Mouse (Mus musculus): ENCODE measurements around the gene Cacnb4.
A peak's percentile ranks its signal among the peaks of the same experiment; 100 is the strongest.

Gene Cacnb4

DNA sequence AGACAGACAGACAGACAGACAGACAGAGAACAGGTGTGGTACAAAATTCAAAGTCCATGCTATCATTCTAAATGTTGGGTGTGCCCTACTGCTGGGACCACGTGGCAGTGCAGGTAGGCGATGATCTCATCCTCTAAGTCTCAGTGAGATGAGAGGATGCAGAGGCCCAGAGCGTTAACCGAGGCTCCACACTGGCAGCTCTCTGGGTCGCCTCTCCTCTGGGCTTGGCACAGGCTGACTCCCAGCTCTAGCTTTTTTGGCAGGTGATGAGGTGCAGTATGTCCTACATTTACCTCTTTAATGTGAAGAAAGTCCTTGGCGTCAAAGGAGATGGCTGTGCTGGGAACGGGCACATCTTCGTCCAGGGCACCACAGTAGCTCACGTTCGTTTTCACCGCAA lies 202.1 kb downstream of the Cacnb4 start:
- DNase-seq (ENCODE audit: low spot score) = no peak

DNA sequence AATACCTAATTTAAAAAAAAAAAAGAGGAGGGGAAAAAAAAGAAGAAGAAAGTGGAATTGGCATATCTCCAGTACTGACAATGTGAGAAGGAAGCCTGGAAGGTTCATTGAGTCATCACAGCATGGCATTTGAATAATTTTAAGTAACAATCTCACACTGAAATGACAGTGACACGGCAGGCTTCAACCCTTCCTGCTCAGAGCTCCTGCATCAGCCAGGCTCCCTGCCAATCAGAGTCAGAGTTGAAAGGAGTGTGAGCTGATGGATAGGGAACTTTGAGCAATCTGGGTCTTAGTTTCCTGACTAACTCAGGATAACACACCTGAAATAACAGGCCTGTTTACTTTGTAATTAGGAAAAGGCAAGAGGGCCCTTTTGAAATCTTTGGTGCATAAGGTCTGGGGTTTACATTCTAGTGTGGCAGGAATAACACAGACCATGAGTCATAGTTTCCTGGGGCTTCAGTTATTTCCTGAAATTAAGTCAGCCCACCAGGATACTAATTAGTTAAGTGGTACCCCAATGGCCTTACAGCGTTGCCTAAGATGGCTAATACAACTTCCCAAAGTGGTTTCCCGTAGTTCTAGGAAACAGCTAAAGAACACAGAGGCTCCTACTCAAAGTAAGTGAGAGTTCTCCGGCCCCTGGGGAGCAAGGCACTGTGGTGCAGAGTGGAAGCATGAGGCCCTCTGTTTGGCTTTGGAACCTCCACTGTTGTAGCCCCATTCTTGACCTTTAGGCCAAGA lies 204.9 kb downstream of the Cacnb4 start:
- DNase-seq (ENCODE audit: low spot score) = no peak

GRCm38 (mm10) chr2:52470044-52470560 lies 206.5 kb downstream of the Cacnb4 start:
- DNase-seq (ENCODE audit: low spot score) = no peak

GRCm38 (mm10) chr2:52467629-52468028 lies 209.0 kb downstream of the Cacnb4 start:
- DNase-seq (ENCODE audit: low spot score) = no peak

DNA sequence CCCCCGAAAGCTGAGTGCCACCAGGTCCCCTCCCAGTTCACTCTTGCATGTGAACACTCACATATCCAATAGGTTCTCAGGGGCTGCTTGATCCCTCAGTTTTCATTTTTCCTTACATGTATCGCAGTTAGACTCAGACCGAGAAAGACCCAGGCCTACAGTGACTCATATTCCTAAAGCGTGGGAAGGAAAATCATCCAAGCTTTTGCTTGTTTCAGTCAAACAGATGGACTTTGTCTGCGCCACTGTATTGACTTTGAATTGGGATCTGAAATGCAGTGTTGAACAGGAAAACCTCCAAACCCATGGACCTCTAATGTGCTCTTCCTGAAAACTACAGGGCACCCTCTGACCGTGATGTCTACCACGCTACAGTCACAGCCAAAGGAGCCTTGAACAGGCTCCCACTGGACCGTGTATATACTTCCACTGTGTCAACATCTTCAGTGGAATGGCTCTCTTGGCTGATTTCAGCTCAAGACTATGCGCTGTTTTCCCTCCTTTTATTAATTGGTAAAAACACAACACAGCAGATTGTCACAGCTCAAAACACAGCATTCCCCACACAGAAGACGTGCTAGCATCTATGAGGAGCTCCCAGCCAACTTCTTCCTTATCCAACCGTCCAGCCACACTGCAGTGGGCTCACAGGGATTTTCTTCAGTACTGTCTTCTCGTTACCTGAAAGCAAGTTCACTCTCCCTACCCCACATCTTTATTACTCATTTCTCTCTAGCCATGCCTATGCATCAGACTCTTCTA lies 215.2 kb downstream of the Cacnb4 start:
- DNase-seq (ENCODE audit: low spot score) = no peak

DNA sequence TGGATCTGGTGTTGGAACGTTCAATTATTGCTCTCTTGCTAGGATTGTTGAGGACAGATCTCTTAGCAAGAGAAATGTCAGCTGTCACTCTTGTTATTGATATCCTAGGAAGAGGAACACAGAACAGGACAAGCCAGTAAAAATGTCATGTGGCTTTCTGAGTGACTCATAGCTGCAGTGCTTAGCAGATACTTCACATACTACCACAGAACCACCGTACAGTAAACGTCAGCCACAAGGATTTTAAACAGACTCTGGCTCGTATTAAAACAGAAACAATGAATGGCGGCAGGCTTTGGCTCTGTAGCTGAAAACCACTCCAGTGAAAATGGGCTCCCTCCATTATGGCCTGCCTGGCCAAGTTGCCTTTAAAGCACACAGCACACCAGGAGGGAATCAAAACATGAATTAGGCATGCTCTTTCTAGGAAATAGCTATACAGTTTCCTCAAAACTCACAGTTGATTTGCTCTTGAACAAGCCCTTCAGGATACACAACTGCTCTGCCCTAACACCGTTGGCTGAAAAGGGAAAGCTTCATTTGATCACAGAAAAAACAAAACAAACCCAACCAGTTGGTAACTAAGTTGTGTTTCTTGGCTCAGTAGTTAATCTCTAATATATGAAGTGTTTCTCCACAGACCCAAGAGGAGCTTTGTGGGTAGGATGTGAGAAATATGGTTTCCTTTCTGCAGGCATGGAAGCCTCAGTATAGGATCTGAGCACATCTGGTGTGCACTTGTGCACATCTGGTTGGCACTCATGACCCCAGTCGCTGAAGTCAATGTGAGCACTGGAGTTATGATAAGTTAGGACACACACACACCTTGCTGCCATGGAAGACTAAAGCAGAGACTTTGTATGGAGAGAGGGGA lies 220.8 kb downstream of the Cacnb4 start:
- DNase-seq (ENCODE audit: low spot score) = no peak

GRCm38 (mm10) chr2:52449818-52450217 lies 226.8 kb downstream of the Cacnb4 start:
- DNase-seq (ENCODE audit: low spot score) = no peak

GRCm38 (mm10) chr2:52448916-52449315 lies 227.7 kb downstream of the Cacnb4 start:
- DNase-seq (ENCODE audit: low spot score) = no peak

GRCm38 (mm10) chr2:52446648-52447047 lies 230.0 kb downstream of the Cacnb4 start:
- DNase-seq (ENCODE audit: low spot score) = no peak

DNA sequence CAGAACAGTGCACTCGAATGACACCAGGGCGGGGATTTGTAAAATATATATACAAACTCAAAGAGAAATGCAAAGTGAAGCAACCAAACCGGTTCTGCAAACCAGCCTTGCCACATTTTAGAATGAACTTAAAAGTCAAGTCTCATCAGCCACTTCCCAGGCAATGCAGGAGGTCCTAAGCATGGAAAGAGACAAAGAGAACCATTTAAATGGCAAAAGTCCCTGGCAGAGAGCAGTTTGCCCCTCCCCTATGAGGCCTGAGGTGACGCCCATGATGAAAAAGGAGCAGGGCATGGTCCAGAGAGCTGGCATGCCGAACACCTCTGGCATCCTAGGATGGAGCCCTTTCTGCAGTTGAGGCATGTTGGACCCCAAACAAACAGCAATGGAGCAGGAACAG lies 234.5 kb downstream of the Cacnb4 start:
- DNase-seq (ENCODE audit: low spot score) = no peak

DNA sequence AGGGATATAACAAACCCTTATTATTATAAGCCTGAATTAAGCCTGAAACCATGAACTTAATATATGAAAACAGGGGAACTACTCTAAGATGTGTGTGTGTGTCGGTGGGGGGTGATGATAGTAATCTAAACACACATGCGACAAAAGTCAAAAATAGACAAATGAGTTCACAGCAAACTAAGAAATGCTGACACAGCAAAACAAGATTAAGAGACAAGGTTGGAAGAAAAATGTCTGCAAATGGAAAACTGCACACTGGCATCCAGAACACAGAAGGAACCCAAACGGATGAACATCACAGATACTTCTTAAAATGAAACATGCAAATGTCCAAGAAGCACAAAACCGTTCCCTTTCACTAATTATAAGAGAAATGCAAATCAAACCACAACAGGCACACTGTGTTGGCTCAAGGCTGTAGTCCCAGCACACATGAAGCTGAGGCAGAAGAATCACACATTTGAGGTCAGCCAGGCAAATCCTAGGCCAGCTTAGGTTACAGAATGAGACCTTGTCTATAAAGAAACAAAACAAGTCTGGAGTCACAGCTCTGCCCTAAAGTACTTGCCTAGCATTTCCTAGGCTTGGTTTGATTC lies 236.1 kb downstream of the Cacnb4 start:
- DNase-seq (ENCODE audit: low spot score) = no peak

DNA sequence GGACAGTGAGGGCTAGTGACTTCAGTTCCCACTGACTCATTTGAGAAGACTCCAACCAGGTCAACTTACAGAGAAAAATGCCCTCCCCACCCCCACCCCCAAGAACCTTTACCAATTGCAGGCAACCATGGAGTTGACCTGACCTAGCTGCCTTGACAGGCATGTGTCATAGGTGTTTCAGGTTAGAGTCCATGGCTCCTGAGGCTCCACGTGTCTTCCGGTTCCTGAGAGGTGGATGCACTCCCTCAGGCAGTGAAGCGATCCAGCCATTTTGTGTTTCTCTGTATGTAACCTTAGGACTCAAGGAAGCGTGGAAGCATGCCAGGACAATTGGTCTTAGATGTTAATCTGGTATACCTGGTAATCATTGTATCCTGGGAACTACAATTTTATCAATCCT lies 238.2 kb downstream of the Cacnb4 start:
- DNase-seq (ENCODE audit: low spot score) = no peak

DNA sequence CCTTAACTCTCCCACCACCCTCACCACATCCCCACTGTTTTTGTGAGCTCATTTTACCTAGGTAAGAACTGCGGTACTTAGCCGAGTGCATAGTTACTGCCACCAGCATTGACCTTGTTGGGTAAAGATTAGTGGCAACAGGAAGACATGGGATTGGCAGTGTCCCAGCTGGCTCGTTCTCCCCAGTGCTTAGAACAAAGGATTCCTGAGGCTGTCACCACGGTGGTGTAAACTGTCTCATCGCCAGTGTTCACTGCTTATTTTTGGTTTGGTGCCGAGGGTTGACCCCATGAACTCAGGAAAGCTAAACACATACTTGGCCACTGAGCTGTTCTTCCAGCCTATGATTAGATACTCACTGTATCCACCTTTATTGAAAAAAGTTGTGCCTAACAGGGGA lies 238.6 kb downstream of the Cacnb4 start:
- DNase-seq (ENCODE audit: low spot score) = peak; percentile 29

- DNase-seq (ENCODE audit: low spot score) = no peak
These were observed 240.6 kb downstream of the Cacnb4 start for GRCm38 (mm10) chr2:52435919-52436632.

GRCm38 (mm10) chr2:52433365-52433764 lies 243.3 kb downstream of the Cacnb4 start:
- no peak for DNase-seq (ENCODE audit: low spot score)

GRCm38 (mm10) chr2:52427383-52427782 lies 249.2 kb downstream of the Cacnb4 start:
- DNase-seq (ENCODE audit: low spot score) = no peak

DNA sequence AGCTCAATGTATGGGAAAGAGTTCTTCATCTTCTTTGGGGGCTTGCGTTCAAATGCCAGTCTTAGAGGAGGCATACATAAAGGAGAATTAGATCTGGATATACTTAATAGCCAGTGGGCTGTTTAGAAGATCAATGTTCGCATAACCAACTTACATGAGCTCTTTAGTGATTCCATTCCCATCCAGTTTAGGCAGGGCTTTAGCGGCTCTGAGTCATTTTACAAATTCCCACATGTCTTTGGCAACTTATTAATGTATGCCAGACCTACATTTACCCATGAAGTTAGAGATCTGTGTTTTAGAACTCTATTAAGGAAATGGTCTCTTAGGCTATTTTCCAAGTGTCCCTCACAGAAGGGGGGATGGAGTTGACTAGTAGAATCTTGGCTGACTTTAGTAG lies 250.6 kb downstream of the Cacnb4 start:
- DNase-seq (ENCODE audit: low spot score) = no peak

DNA sequence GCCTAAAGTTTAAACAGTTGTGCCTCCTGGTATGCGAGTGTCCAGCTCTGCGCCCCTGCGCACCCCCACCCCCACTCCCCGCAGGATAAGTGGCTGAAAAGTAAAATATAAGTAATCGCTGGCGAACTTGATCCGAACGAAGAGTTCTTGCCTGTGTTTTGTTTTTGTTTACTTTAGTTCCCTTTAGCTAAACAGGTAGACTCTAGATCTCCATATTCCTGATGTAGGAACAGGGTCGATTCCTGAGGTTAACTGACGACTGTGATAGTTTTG lies 251.2 kb downstream of the Cacnb4 start:
- no peak for DNase-seq (ENCODE audit: low spot score)

GRCm38 (mm10) chr2:52424747-52425522 lies 251.7 kb downstream of the Cacnb4 start, which contains the start of gene Arl5a:
TSS of gene Arl5a (minus strand) at chr2:52424901.
- peak; percentile 98 for DNase-seq (ENCODE audit: low spot score)

GRCm38 (mm10) chr2:52424248-52424728 lies 252.3 kb downstream of the Cacnb4 start:
- no peak for DNase-seq (ENCODE audit: low spot score)
